ENCODE assay signal across 9 mouse cellular contexts in genomic region chr11:6489691-6490503, GRCm38 (mm10). TPM values are rescaled to one million over a fixed set of nuclear protein-coding genes. Genes with fewer than 3 reads are reported as not detected.
DNase-seq lines count a peak whose midpoint lies in the region; ATAC-seq and TF ChIP-seq lines count a peak whose summit lies in the region.
"Had no signal": no experiment of that assay in that cellular context is flagged by ENCODE, and none has a peak within 500 bp of the region (broad histone marks: within the 10 kb centered on the region; RNA-seq: fewer than 3 reads in every experiment).

No protein-coding gene starts in this region.

- H3K27me3 ChIP-seq in Patski: no peaks in the 10 kb centered on the region
- no peaks in the 10 kb centered on the region for H3K27me3 ChIP-seq in intestine, embryonic 16.5 days (replicated peaks; ENCODE audit: control insufficient read depth, insufficient read depth, low read length)

- no peak overlapping the region for H3K9ac ChIP-seq in intestine, embryonic 16.5 days (ENCODE audit: low read depth, low read length)

- no peak overlapping the region for H3K4me2 ChIP-seq in intestine, embryonic 16.5 days (ENCODE audit: low read depth, low read length)

- no peak overlapping the region for H3K27ac ChIP-seq in intestine, embryonic 16.5 days (ENCODE audit: low read length)
- H3K27ac ChIP-seq: macrophage had no signal

- ATAC-seq in Patski: peak; percentile 48
- peak; percentile 53; the same call in 1 of the 2 replicates for ATAC-seq in intestine, embryonic 16.5 days

- H3K9me3 ChIP-seq in intestine, embryonic 16.5 days (ENCODE audit: control insufficient read depth, low read length): no peaks in the 10 kb centered on the region

- POLR2A ChIA-PET in Patski (lab: Charles Lee): interaction anchor here (1.6 to 2.9 kb wide), 2 partner anchors 16 to 23 kb away, joined by 5 to 15 read pairs; no protein-coding TSS in a partner anchor

- peak; percentile 27 for DNase-seq in layer of hippocampus, adult 11-12 months (ENCODE audit: low spot score)
- DNase-seq in layer of hippocampus, postnatal 36 days: no peak
- DNase-seq in Patski (ENCODE audit: low read depth, low spot score): no peak
- peak; percentile 72 to 75 for DNase-seq in cerebellum, postnatal 36 days
- peak; percentile 67 for DNase-seq in lung, postnatal 14 days
- peak; percentile 66 for DNase-seq in thymus, postnatal 14 days
- no peak for DNase-seq in layer of hippocampus, adult 18-20 months (ENCODE audit: low spot score in 2 of 2)

- H3K36me3 ChIP-seq in intestine, embryonic 16.5 days (ENCODE audit: control insufficient read depth, insufficient read depth, low read length): no peaks in the 10 kb centered on the region

- CTCF ChIA-PET in Patski (lab: Charles Lee): interaction anchor here (0.7 to 1.9 kb wide), 8 partner anchors 9 to 53 kb away, joined by 3 to 6 read pairs (median 3); no protein-coding TSS in a partner anchor

- peak; percentile 78 for TF ChIP-seq CTCF in Patski (IDR thresholded peaks at IDR 0.05)

- no peak overlapping the region for H3K4me3 ChIP-seq in intestine, embryonic 16.5 days (ENCODE audit: low read length)

- H3K4me1 ChIP-seq in intestine, embryonic 16.5 days (ENCODE audit: control insufficient read depth, insufficient read depth, low read length): 0 out of 2 replicates have a peak, but pooled peaks cover 5% of the 10 kb centered on the region

- 52% methylated on average over 6 of the region's 6 CpGs for WGBS in intestine, embryonic 16.5 days

- in situ Hi-C loops in Patski (cut with MboI; ENCODE audit: low pct_unique_long_range_greater_than_20kb): no loop called here

RNA-seq across cellular contexts. Expression of gene Purb, which starts 14.2 kb away (rescaled TPM):
- total RNA-seq in layer of hippocampus, postnatal 36 days (2021): 100 to 1,000 TPM; 255 to 257 TPM
- polyA plus RNA-seq in Patski (2021): 49.1 TPM
- 24.6 and 24.8 TPM in 2 replicates for polyA plus RNA-seq in intestine, embryonic 16.5 days (2015; fragmentation: Nextera tagmentation; extraction: Ambion mirVana)
- total RNA-seq in layer of hippocampus, adult 18-20 months (2021): 100 to 1,000 TPM; 229 to 239 TPM

RNA-seq across cellular contexts. Expression of gene Myo1g, which starts 30.9 kb away (rescaled TPM):
- 1 to 10 TPM in 1 of 2 experiments, under 1 TPM in 1; 0.45 to 1.1 TPM for total RNA-seq in layer of hippocampus, postnatal 36 days (2021)
- 0.06 TPM for polyA plus RNA-seq in Patski (2021)
- polyA plus RNA-seq in intestine, embryonic 16.5 days (2015; fragmentation: Nextera tagmentation; extraction: Ambion mirVana): 2.3 and 3.1 TPM in 2 replicates
- under 1 TPM; 0.43 to 0.57 TPM for total RNA-seq in layer of hippocampus, adult 18-20 months (2021)

RNA-seq across cellular contexts. Expression of gene H2afv, which starts 45.7 kb away (rescaled TPM):
- total RNA-seq in layer of hippocampus, postnatal 36 days (2021): 10 to 100 TPM; 41.8 to 42.6 TPM
- polyA plus RNA-seq in Patski (2021): 147 TPM
- polyA plus RNA-seq in intestine, embryonic 16.5 days (2015; fragmentation: Nextera tagmentation; extraction: Ambion mirVana): 393 and 415 TPM in 2 replicates
- total RNA-seq in layer of hippocampus, adult 18-20 months (2021): 10 to 100 TPM; 36.3 to 45.4 TPM

RNA-seq across cellular contexts. Expression of gene Ccm2, which starts 56.8 kb away (rescaled TPM):
- 10 to 100 TPM; 52.1 to 53.4 TPM for total RNA-seq in layer of hippocampus, postnatal 36 days (2021)
- polyA plus RNA-seq in Patski (2021): 60.9 TPM
- polyA plus RNA-seq in intestine, embryonic 16.5 days (2015; fragmentation: Nextera tagmentation; extraction: Ambion mirVana): 67.7 and 69.9 TPM in 2 replicates
- 10 to 100 TPM; 53.5 to 54.1 TPM for total RNA-seq in layer of hippocampus, adult 18-20 months (2021)

Comparison
In these comparisons a context has a peak if more than half of its experiments do, and no peak if none do; other contexts are left out.
1. DNase-seq: peak in layer of hippocampus, adult 11-12 months (single experiment), cerebellum, postnatal 36 days (2 of 2), lung, postnatal 14 days (single experiment) and thymus, postnatal 14 days (single experiment); none in layer of hippocampus, postnatal 36 days (0 of 2), Patski (single experiment) and layer of hippocampus, adult 18-20 months (0 of 2).